Mouse (Mus musculus): ENCODE measurements at regions not wholly inside any gene's neighbourhood (a gene's known extent, or its start where the extent isn't known, plus 50 kb on each side); places are given as distances from the start of the nearest gene placed in this dataset. TPM values are rescaled to one million over a fixed set of nuclear protein-coding genes. Genes with fewer than 3 reads are reported as not detected.

GRCm38 (mm10) chr8:64317815-64318214 lies 111.7 kb upstream of the Tll1 start:
- no peak overlapping the region for H3K27ac ChIP-seq (ENCODE audit: low read depth, low read length)
- H3K36me3 ChIP-seq (ENCODE audit: control insufficient read depth, insufficient read depth), result no peaks in the 10 kb centered on the region
- no peak overlapping the region for H3K9ac ChIP-seq (ENCODE audit: low read depth, low read length)
- no peak for ATAC-seq
- no peaks in the 10 kb centered on the region for H3K4me1 ChIP-seq (replicated peaks; ENCODE audit: control insufficient read depth, insufficient read depth, low read length)
- no peak for TF ChIP-seq CTCF (IDR thresholded peaks at IDR 0.05; ENCODE audit: low read depth)
- no peaks in the 10 kb centered on the region for H3K9me3 ChIP-seq (ENCODE audit: control insufficient read depth)
- H3K4me3 ChIP-seq (ENCODE audit: low read depth, low read length), result no peak overlapping the region
- no peak overlapping the region for H3K4me2 ChIP-seq (replicated peaks; ENCODE audit: low read depth)
- no peaks in the 10 kb centered on the region for H3K27me3 ChIP-seq (replicated peaks; ENCODE audit: control insufficient read depth, insufficient read depth, low read length)

GRCm38 (mm10) chr8:64307995-64308394 lies 101.9 kb upstream of the Tll1 start:
- Histone ChIP-seq H3K9me3 (ENCODE audit: control insufficient read depth) (no peaks in the 10 kb centered on the region), H3K4me2 (replicated peaks; ENCODE audit: low read depth) (no peak overlapping the region), H3K4me1 (replicated peaks; ENCODE audit: control insufficient read depth, insufficient read depth, low read length) (no peaks in the 10 kb centered on the region), H3K27me3 (replicated peaks; ENCODE audit: control insufficient read depth, insufficient read depth, low read length) (no peaks in the 10 kb centered on the region), H3K9ac (ENCODE audit: low read depth, low read length) (no peak overlapping the region), H3K36me3 (ENCODE audit: control insufficient read depth, insufficient read depth) (no peaks in the 10 kb centered on the region), H3K4me3 (ENCODE audit: low read depth, low read length) (no peak overlapping the region), H3K27ac (ENCODE audit: low read depth, low read length) (no peak overlapping the region)
- WGBS, result 77% methylated on average over 1 of the region's 1 CpGs
- ATAC-seq, result no peak
- TF ChIP-seq CTCF (IDR thresholded peaks at IDR 0.05; ENCODE audit: low read depth), result no peak

DNA sequence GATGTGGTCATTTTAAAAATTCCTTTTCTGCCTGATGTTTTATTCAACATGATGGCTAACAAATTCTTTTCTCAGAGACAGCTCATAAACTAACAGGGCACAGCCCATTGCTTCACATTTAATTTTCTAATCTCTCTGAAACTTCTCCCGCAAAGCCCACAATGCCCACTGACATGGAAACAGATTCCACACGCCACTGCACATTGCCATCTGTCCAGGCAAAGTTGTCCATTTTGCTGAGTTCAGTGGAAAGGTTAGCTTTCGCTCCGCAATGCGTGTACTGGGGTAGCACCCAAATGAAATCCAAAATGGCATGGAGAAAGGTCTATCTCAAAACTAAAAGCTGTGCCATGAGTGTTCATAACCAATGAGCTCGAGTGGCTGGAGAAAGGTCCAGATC lies 76.7 kb upstream of the Tll1 start:
- Histone ChIP-seq H3K9me3 (ENCODE audit: control insufficient read depth) (no peaks in the 10 kb centered on the region), H3K27me3 (replicated peaks; ENCODE audit: control insufficient read depth, insufficient read depth, low read length) (no peaks in the 10 kb centered on the region), H3K9ac (ENCODE audit: low read depth, low read length) (no peak overlapping the region), H3K4me2 (replicated peaks; ENCODE audit: low read depth) (no peak overlapping the region), H3K4me3 (ENCODE audit: low read depth, low read length) (no peak overlapping the region), H3K4me1 (replicated peaks; ENCODE audit: control insufficient read depth, insufficient read depth, low read length) (no peaks in the 10 kb centered on the region), H3K36me3 (ENCODE audit: control insufficient read depth, insufficient read depth) (no peaks in the 10 kb centered on the region), H3K27ac (ENCODE audit: low read depth, low read length) (no peak overlapping the region)
- no peak for ATAC-seq
- WGBS, result 91% methylated on average over 6 of the region's 6 CpGs
- TF ChIP-seq CTCF (IDR thresholded peaks at IDR 0.05; ENCODE audit: low read depth), result no peak

DNA sequence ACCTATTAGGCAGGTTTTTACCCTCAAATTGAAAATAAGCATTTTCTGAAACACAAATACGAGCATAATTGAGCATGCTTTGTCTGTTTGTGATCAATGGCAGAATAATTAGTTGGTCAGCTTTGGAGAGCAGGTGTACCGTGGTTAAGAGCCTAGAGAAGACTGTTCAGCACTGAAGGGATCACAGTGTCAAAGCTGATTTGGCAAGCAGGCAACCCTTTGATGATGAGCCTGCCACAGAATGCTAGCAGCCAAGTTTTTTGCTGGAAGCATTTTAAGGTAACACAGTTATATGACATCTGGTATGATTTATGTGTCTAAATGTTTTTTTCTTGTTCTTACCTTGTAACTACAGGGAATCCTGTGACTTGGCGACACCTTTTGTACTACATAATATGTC lies 75.5 kb upstream of the Tll1 start:
- Histone ChIP-seq H3K27me3 (replicated peaks; ENCODE audit: control insufficient read depth, insufficient read depth, low read length) (no peaks in the 10 kb centered on the region), H3K36me3 (ENCODE audit: control insufficient read depth, insufficient read depth) (no peaks in the 10 kb centered on the region), H3K27ac (ENCODE audit: low read depth, low read length) (no peak overlapping the region), H3K4me1 (replicated peaks; ENCODE audit: control insufficient read depth, insufficient read depth, low read length) (no peaks in the 10 kb centered on the region), H3K4me2 (replicated peaks; ENCODE audit: low read depth) (no peak overlapping the region), H3K9me3 (ENCODE audit: control insufficient read depth) (no peaks in the 10 kb centered on the region), H3K9ac (ENCODE audit: low read depth, low read length) (no peak overlapping the region), H3K4me3 (ENCODE audit: low read depth, low read length) (no peak overlapping the region)
- TF ChIP-seq CTCF (IDR thresholded peaks at IDR 0.05; ENCODE audit: low read depth), result no peak
- ATAC-seq, result no peak
- 75% methylated on average over 3 of the region's 3 CpGs for WGBS

DNA sequence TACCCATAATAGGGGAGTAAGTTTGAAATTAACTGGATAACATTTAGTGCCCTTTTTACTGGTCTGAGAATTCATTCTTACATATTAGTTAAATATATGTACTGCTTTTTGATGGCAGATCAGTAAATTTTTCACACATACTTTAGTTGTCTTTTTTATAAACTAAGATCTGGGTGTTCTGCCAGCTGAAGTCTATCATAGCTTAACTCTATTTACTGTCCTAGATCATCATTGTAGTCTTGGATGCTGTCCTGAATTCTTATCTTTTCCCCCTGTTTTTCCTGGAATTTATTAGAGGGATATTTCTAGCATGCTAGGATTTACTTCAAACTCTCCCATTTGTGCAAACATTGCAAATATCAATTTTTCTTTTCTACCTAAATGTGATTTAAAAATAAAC lies 74.3 kb upstream of the Tll1 start:
- no peak for ATAC-seq
- no peak overlapping the region for H3K4me2 ChIP-seq (replicated peaks; ENCODE audit: low read depth)
- H3K36me3 ChIP-seq (ENCODE audit: control insufficient read depth, insufficient read depth), result no peaks in the 10 kb centered on the region
- no peaks in the 10 kb centered on the region for H3K9me3 ChIP-seq (ENCODE audit: control insufficient read depth)
- TF ChIP-seq CTCF (IDR thresholded peaks at IDR 0.05; ENCODE audit: low read depth), result no peak
- no peak overlapping the region for H3K27ac ChIP-seq (ENCODE audit: low read depth, low read length)
- no peaks in the 10 kb centered on the region for H3K27me3 ChIP-seq (replicated peaks; ENCODE audit: control insufficient read depth, insufficient read depth, low read length)
- no peak overlapping the region for H3K9ac ChIP-seq (ENCODE audit: low read depth, low read length)
- no peaks in the 10 kb centered on the region for H3K4me1 ChIP-seq (replicated peaks; ENCODE audit: control insufficient read depth, insufficient read depth, low read length)
- no peak overlapping the region for H3K4me3 ChIP-seq (ENCODE audit: low read depth, low read length)

DNA sequence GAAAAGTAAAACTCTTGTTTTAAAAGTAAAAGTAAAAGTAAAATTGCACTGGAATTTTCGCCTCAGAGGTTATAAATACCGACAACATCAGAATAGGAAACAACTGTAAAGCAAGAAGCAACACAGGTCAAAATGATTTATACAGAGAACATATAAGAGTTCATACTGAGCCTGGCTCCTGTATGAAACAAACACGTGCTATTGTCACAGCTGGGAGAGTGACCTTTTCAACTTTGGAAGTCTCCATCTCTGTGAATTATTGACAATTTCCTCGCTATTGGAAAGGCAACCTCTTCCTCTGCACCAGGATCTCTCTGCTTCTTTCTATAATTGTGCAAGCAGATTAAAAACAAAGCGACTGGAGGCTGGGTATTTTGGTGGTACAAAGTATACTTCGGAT lies 70.0 kb upstream of the Tll1 start:
- Histone ChIP-seq H3K9ac (ENCODE audit: low read depth, low read length) (no peak overlapping the region), H3K4me3 (ENCODE audit: low read depth, low read length) (no peak overlapping the region), H3K27me3 (replicated peaks; ENCODE audit: control insufficient read depth, insufficient read depth, low read length) (no peaks in the 10 kb centered on the region), H3K9me3 (ENCODE audit: control insufficient read depth) (no peaks in the 10 kb centered on the region), H3K4me1 (replicated peaks; ENCODE audit: control insufficient read depth, insufficient read depth, low read length) (no peaks in the 10 kb centered on the region), H3K36me3 (ENCODE audit: control insufficient read depth, insufficient read depth) (no peaks in the 10 kb centered on the region), H3K4me2 (replicated peaks; ENCODE audit: low read depth) (no peak overlapping the region), H3K27ac (ENCODE audit: low read depth, low read length) (no peak overlapping the region)
- WGBS, result 52% methylated on average over 6 of the region's 6 CpGs
- no peak for TF ChIP-seq CTCF (IDR thresholded peaks at IDR 0.05; ENCODE audit: low read depth)
- no peak for ATAC-seq

- no peak for TF ChIP-seq CTCF (IDR thresholded peaks at IDR 0.05; ENCODE audit: low read depth)
- H3K9ac ChIP-seq (ENCODE audit: low read depth, low read length), result no peak overlapping the region
- no peak for ATAC-seq
- no peaks in the 10 kb centered on the region for H3K36me3 ChIP-seq (ENCODE audit: control insufficient read depth, insufficient read depth)
- no peaks in the 10 kb centered on the region for H3K9me3 ChIP-seq (ENCODE audit: control insufficient read depth)
- H3K4me1 ChIP-seq (replicated peaks; ENCODE audit: control insufficient read depth, insufficient read depth, low read length), result no peaks in the 10 kb centered on the region
- H3K4me3 ChIP-seq (ENCODE audit: low read depth, low read length), result no peak overlapping the region
- no peaks in the 10 kb centered on the region for H3K27me3 ChIP-seq (replicated peaks; ENCODE audit: control insufficient read depth, insufficient read depth, low read length)
- 55% methylated on average over 6 of the region's 6 CpGs for WGBS
- H3K27ac ChIP-seq (ENCODE audit: low read depth, low read length), result no peak overlapping the region
- H3K4me2 ChIP-seq (replicated peaks; ENCODE audit: low read depth), result no peak overlapping the region
These were observed 59.4 kb upstream of the Tll1 start for GRCm38 (mm10) chr8:64265304-64265945.

MicroRNAs encoded in the stretch of these regions (microRNA counts, 519-probe panel; counts per million panel counts)
- microRNA mmu-miR-710, result 1,998 counts per million, percentile 13 among the panel's probes with 10 or more counts

Small RNAs in the stretch of these regions (microRNA-seq; reads per million reads assigned to microRNA genes)
- gene Mir710, result not detected

All from intestine, postnatal 0 days (tissue).